Mouse (Mus musculus): ENCODE results near the gene Ccdc173. TPM values are rescaled to one million over a fixed set of nuclear protein-coding genes. Genes with fewer than 3 reads are reported as not detected.
A peak's percentile ranks its signal among the peaks of the same experiment; 100 is the strongest.
"Not testable (repeated sequence)": the region's sequence is repeated elsewhere in the genome, so short reads cannot be mapped to it uniquely, and the experiment has no call there.

Gene Ccdc173
- polyA plus RNA-seq, 1 experiment from 2014 or later, result 0.50 TPM

DNA sequence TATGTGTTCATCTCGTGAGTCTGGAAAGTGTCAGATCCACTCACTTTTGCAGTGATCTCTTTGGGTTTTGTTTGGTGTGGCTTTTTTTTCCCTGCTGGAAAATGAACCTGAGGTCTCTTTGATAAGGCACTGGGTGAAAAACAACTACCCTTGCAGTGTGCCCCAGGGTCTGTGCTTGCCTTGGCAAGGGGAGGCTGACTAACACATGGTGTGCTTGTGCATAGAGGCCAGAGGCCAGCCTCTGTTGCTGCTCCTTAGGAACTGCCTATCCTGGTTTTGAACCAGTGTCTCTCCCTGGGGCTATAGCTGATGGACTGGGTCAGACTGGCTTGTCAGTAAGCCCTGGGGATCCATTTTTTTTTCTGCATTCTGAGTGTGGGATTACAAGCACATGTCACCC, 30.8 kb upstream of the Ccdc173 start:
- Histone ChIP-seq H3K27me3 (replicated peaks; ENCODE audit: control insufficient read depth, insufficient read depth, low read length) (no peaks in the 10 kb centered on the region), H3K4me2 (replicated peaks; ENCODE audit: low read depth) (no peak overlapping the region), H3K4me3 (ENCODE audit: low read depth, low read length) (no peak overlapping the region), H3K36me3 (ENCODE audit: control insufficient read depth, insufficient read depth) (no peaks in the 10 kb centered on the region), H3K9ac (ENCODE audit: low read depth, low read length) (no peak overlapping the region), H3K9me3 (ENCODE audit: control insufficient read depth) (no peaks in the 10 kb centered on the region), H3K4me1 (replicated peaks; ENCODE audit: control insufficient read depth, insufficient read depth, low read length) (peaks cover 11% of the 10 kb centered on the region; the same call in 1 of the 2 replicates), H3K27ac (ENCODE audit: low read depth, low read length) (no peak overlapping the region)
- TF ChIP-seq CTCF (IDR thresholded peaks at IDR 0.05; ENCODE audit: low read depth), result no peak
- 44% methylated on average over 1 of the region's 1 CpGs for WGBS
- ATAC-seq, result no peak

DNA sequence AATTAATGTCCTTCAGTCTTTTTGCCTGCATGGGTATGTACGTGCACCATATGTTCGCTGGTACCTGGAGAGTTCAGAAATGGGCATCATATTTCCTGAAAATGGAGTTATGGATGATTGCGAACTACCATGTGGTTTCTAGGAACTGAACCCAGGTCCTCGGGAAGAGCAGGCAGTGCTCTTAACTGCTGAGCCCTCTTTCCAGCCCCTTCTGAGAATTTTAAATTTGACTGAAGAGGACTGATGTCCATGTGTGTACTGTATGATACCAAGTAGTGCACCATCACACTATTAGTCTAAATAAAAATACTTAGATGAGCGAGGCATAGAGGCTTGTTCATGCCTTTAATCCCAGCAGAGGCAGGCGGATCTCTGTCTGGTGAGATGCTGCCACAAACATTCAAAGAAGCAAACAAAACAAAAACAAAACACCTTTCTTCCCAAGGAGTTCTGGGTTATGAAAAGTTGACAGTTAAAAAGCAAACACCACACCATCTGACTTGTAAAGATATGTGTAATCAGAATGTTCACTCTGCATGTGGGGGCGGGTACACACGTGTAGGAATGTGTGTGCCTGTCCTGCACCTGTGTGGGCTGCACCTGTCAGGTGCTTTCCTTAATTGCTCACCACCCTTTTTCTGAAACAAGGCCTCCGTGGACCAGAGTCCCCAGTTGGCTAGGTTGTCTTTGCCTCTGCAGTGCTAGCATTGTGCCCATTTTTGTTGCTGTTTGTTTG, 29.1 kb upstream of the Ccdc173 start:
- WGBS, result 72% methylated on average over 9 of the region's 9 CpGs
- no peak for TF ChIP-seq CTCF (IDR thresholded peaks at IDR 0.05; ENCODE audit: low read depth)
- no peak overlapping the region for H3K27ac ChIP-seq (ENCODE audit: low read depth, low read length)

DNA sequence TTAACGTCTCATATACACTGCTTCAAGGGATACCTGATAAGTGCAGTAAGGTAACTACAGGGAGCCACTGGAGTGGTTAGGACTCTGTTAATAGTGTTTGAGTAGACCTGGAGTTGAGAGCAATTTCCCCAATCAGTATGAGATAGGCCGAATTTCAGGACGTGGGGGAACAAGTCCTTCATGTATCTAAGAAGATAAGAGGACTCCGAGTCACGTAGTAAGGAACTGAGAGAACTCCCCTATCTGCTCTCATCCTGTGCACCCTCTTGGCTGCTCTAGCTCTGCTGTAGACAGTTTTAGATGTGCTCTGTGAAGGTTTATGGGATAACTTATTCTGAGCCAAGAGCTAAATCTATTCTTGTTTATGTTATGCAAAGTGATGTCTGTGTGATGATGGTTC, 27.2 kb upstream of the Ccdc173 start:
- H3K27ac ChIP-seq (ENCODE audit: low read depth, low read length), result no peak overlapping the region
- no peak for ATAC-seq

More for the DNA sequence above, 29.1 kb upstream of the Ccdc173 start:
- no peak overlapping the region for H3K4me3 ChIP-seq (ENCODE audit: low read depth, low read length)
- H3K36me3 ChIP-seq (ENCODE audit: control insufficient read depth, insufficient read depth), result no peaks in the 10 kb centered on the region
- H3K9me3 ChIP-seq (ENCODE audit: control insufficient read depth), result no peaks in the 10 kb centered on the region
- H3K4me2 ChIP-seq (replicated peaks; ENCODE audit: low read depth), result no peak overlapping the region
- peaks cover 11% of the 10 kb centered on the region; the same call in 1 of the 2 replicates for H3K4me1 ChIP-seq (replicated peaks; ENCODE audit: control insufficient read depth, insufficient read depth, low read length)
- H3K9ac ChIP-seq (ENCODE audit: low read depth, low read length), result no peak overlapping the region
- no peaks in the 10 kb centered on the region for H3K27me3 ChIP-seq (replicated peaks; ENCODE audit: control insufficient read depth, insufficient read depth, low read length)
- ATAC-seq, result peak; percentile 48

DNA sequence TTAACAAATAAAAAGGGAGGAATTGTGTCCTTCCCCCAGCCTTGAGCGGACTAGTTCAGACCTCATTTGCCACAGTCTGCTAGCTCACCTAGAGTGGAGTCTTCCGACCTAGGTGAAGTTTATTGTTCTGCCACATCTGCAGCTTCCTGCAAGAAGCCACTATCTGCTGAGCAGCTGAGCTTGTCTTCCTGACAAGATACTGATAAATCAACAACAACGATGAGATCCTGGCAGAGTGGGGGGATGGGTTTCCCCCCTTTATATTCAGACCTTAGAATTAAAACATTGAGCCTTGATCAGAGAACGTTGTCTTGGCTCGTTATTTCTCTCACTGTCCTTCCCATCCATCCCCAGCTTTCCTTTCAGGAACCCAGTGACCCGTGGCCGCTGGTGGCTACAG, 22.0 kb upstream of the Ccdc173 start:
- ATAC-seq; H3K4me2 ChIP-seq (replicated peaks; ENCODE audit: low read depth); H3K9ac ChIP-seq (ENCODE audit: low read depth, low read length); H3K27me3 ChIP-seq (replicated peaks; ENCODE audit: control insufficient read depth, insufficient read depth, low read length); H3K4me3 ChIP-seq (ENCODE audit: low read depth, low read length); H3K27ac ChIP-seq (ENCODE audit: low read depth, low read length); H3K36me3 ChIP-seq (ENCODE audit: control insufficient read depth, insufficient read depth); H3K4me1 ChIP-seq (replicated peaks; ENCODE audit: control insufficient read depth, insufficient read depth, low read length); H3K9me3 ChIP-seq (ENCODE audit: control insufficient read depth): not testable (repeated sequence)
- WGBS, result 63% methylated on average over 7 of the region's 7 CpGs

More for the DNA sequence above, 27.2 kb upstream of the Ccdc173 start:
- TF ChIP-seq CTCF (IDR thresholded peaks at IDR 0.05; ENCODE audit: low read depth), result no peak
- H3K4me2 ChIP-seq (replicated peaks; ENCODE audit: low read depth), result no peak overlapping the region
- no peak overlapping the region for H3K9ac ChIP-seq (ENCODE audit: low read depth, low read length)
- no peaks in the 10 kb centered on the region for H3K27me3 ChIP-seq (replicated peaks; ENCODE audit: control insufficient read depth, insufficient read depth, low read length)
- H3K9me3 ChIP-seq (ENCODE audit: control insufficient read depth), result no peaks in the 10 kb centered on the region
- WGBS, result 25% methylated on average over 5 of the region's 5 CpGs
- peaks cover 11% of the 10 kb centered on the region; the same call in 1 of the 2 replicates for H3K4me1 ChIP-seq (replicated peaks; ENCODE audit: control insufficient read depth, insufficient read depth, low read length)
- H3K36me3 ChIP-seq (ENCODE audit: control insufficient read depth, insufficient read depth), result no peaks in the 10 kb centered on the region
- no peak overlapping the region for H3K4me3 ChIP-seq (ENCODE audit: low read depth, low read length)

DNA sequence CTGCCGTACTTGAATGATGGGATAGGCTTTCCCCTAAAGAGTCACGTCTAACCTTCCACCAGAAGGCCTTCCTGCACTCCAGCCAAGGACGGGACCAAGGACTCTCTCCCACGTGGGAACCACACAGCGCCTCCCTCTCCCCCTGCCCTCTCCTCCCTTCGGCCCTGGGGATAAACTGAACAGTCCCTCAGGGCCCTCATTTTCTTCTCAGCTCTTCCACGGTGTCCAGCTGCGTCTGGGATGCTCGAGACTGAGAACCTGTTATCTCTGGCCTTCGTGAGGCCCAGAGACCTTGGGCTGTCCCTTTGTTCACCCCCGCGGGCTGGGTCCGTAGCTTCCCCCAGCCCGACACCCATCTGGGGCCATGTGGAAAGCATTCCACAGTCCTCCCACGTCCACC, 20.8 kb upstream of the Ccdc173 start:
- ATAC-seq, result no peak
- no peak overlapping the region for H3K9ac ChIP-seq (ENCODE audit: low read depth, low read length)
- no peaks in the 10 kb centered on the region for H3K27me3 ChIP-seq (replicated peaks; ENCODE audit: control insufficient read depth, insufficient read depth, low read length)
- no peaks in the 10 kb centered on the region for H3K9me3 ChIP-seq (ENCODE audit: control insufficient read depth)
- WGBS, result 65% methylated on average over 15 of the region's 15 CpGs
- no peak for TF ChIP-seq CTCF (IDR thresholded peaks at IDR 0.05; ENCODE audit: low read depth)
- no peaks in the 10 kb centered on the region for H3K36me3 ChIP-seq (ENCODE audit: control insufficient read depth, insufficient read depth)
- H3K4me3 ChIP-seq (ENCODE audit: low read depth, low read length), result no peak overlapping the region
- H3K27ac ChIP-seq (ENCODE audit: low read depth, low read length), result no peak overlapping the region
- H3K4me2 ChIP-seq (replicated peaks; ENCODE audit: low read depth), result no peak overlapping the region
- no peaks in the 10 kb centered on the region for H3K4me1 ChIP-seq (replicated peaks; ENCODE audit: control insufficient read depth, insufficient read depth, low read length)

DNA sequence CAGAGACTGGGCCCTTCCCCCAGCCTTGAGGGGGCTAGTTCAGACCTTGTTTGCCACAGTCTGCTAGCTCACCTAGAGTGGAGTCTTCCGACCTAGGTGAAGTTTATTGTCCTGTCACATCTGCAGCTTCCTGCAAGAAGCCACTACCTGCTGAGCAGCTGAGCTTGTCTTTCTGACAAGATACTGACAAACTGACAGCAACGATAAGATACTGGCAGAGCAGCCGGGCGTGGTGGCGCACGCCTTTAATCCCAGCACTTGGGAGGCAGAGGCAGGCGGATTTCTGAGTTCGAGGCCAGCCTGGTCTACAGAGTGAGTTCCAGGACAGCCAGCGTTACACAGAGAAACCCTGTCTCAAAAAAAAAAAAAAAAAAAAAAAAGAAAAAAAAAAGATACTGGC, 15.3 kb upstream of the Ccdc173 start:
- not testable (repeated sequence) for H3K4me3 ChIP-seq (ENCODE audit: low read depth, low read length); H3K27me3 ChIP-seq (replicated peaks; ENCODE audit: control insufficient read depth, insufficient read depth, low read length); H3K27ac ChIP-seq (ENCODE audit: low read depth, low read length); H3K9me3 ChIP-seq (ENCODE audit: control insufficient read depth); H3K9ac ChIP-seq (ENCODE audit: low read depth, low read length); H3K36me3 ChIP-seq (ENCODE audit: control insufficient read depth, insufficient read depth); H3K4me2 ChIP-seq (replicated peaks; ENCODE audit: low read depth); H3K4me1 ChIP-seq (replicated peaks; ENCODE audit: control insufficient read depth, insufficient read depth, low read length); ATAC-seq
- WGBS, result 74% methylated on average over 7 of the region's 9 CpGs

Data from intestine, postnatal 0 days (tissue).